Mouse (Mus musculus) gastrocnemius, adult 2 months (tissue): Measurements from ENCODE around the gene Mlc1. TPM values are rescaled to one million over a fixed set of nuclear protein-coding genes. Genes with fewer than 3 reads are reported as not detected.

Experiments used
- DNase-seq: peaks from one replicate; pipeline ENCODE4 v3.0.0; 2022
- H3K27ac ChIP-seq: fragments of 200-600 bp; 2 replicates; pipeline ENCODE4 v1.8.1; 2022; ENCODE audit warnings: mild to moderate bottlenecking
- H3K4me3 ChIP-seq: fragments of 200-600 bp; 2 replicates; pipeline ENCODE4 v1.8.1; 2022; ENCODE audit warnings: mild to moderate bottlenecking, moderate library complexity
- CTCF ChIP-seq: fragments of 200-600 bp; IDR thresholded peaks from 2 replicates; pipeline ENCODE4 v1.8.1; 2022; ENCODE audit warnings: antibody characterized with exemption, mild to moderate bottlenecking, moderate library complexity
- intact Hi-C: fragments of 180-260 bp; cut with DNase I; formaldehyde crosslinking; loops from one replicate; pipeline ENCODE4 v1.15.1; 2025
- total RNA-seq, 2 experiments: library from RNA; stranded (reverse); gene quantifications; 2 replicates each; pipeline ENCODE4 v1.2.3; 2021

The Mlc1 gene
- total RNA-seq, 2 experiments from 2014 or later = not detected

DNA sequence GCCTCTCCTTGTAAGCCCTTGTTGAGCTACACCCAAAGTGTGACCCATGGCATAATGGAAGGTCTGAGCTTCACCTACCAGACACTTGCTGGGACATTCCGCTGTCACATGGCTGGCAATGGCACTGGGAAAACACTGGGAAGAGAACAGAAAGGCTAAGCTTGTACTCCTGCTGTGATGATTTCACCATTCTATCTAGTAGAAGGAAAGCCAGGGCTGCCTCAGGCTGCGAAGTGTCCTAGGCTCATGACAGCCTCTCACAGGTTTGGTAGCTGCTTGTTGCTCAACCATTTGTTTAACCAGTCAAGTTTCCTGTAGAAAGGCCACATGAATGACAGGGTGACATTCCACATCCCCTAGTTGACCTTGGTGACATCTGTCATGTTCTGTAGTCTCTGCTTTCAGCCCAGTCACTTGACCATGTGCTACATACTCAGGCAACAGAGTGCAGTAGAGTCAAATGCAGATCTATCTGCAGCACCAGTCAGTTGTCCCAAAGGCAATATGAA, 14.7 kb downstream of the Mlc1 start:
- Histone ChIP-seq H3K4me3 (no peak overlapping the region), H3K27ac (no peak overlapping the region)
- DNase-seq = no peak
- intact Hi-C loops = no loop called here
- TF ChIP-seq CTCF = no peak

DNA sequence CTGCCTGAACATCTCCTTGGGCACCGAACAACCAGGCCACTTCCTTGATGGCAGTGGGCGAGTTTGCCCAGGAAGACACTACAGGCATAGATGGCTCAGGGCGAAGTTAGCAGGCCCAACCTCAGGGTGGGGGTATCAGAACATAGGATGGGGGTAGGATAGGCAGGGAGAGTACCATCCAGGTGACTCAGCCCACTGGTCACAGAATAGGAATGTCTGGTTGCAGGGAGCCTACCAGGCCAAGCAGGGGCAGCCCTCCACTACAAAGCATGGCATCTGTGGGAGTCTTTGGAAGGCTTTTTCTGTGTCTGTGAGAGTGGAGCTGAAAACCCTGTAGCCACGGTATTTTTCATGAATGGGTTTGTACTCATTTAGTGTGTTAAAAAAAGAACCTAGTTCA, 21.3 kb downstream of the Mlc1 start:
- intact Hi-C loops = no loop called here
- no peak overlapping the region for H3K27ac ChIP-seq
- DNase-seq = no peak
- no peak for TF ChIP-seq CTCF
- no peak overlapping the region for H3K4me3 ChIP-seq

DNA sequence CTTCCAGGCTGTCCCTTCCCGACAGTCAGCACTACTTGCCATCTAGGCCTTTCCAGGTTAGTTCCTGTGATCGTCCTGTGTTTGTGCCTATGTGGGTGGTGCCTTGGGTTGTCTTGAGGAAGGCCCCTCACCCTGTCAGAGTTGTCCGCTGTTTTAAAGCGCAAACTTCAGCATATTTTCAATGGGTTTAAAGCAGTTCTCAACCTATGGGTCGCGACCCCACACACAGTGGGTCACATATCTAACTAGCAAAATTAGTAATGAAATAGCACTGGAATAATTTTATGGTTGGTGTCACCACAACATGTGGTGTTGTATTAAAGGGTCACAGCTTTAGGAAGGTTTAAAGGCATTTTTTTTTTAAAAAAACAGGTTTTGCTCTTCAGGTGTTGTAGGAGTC, 23.5 kb downstream of the Mlc1 start:
- intact Hi-C loops = no loop called here

DNA sequence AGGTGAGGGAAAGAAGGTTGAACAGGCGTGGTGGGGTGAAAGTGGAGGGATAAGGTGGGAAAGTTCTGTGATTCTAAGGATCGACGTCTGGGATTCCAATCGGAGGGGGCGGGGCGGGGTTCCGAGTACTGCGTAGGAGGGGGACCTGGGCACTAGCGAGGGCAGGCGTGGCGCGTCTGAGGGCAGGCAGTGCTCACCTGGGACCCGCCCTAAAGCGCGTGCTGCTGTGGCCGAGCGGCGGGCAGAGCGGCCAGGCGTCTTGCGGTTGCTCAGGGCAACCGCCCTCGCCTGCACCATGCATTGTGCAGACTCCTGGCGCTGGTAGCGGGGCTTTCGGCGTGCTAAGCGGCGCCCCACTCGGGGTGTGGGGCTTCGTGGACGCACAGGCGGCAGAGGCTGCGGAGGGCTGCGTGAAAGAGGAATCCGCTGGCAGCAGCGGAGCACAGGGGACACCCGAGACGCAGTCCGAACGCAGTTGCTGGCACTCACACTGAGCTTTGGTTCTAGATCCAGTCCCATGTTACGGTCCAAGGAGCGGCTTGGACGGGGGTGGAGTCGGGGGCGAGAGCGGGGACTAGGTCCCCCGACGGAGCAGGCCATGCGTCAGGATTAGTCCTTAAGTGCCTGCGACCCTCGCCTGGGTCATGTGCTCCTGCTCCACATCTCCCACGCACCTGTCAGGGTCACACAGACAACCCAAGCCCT, 24.3 kb downstream of the Mlc1 start, which contains the start of gene Ttll8:
Gene Ttll8, minus strand, starts transcription at position 51 of the 705 bp plus-strand sequence.
- no peak for TF ChIP-seq CTCF
- intact Hi-C loops = no loop called here
- Histone ChIP-seq H3K4me3 (peak within 1 kb of the TSS; percentile 61), H3K27ac (no peak within 1 kb of the TSS)
- peak; percentile 27 for DNase-seq

More for the DNA sequence above, 23.5 kb downstream of the Mlc1 start:
- DNase-seq = no peak
- TF ChIP-seq CTCF = no peak
- Histone ChIP-seq H3K27ac (no peak overlapping the region), H3K4me3 (no peak overlapping the region)

DNA sequence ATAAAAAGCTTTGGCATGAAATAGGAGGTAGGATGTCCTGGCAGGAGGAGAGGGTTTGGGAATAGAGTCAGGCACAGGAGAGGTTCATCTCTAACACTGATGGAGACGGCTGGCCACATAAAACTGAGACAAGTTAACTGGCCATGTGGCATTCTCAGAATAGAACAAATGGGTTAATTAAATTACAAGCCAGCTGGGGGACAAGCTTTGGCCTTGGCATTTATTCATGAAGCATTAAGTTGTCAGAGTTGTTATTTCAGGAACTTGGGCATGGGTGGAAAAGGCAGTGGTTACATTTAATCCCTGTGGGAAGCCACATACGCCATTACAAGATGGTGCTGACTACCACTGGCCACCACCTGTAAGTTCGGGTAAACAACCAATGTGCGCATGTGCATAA, 27.6 kb downstream of the Mlc1 start:
- Histone ChIP-seq H3K4me3 (no peak overlapping the region), H3K27ac (no peak overlapping the region)
- TF ChIP-seq CTCF = no peak
- DNase-seq = no peak
- intact Hi-C loops = no loop called here

DNA sequence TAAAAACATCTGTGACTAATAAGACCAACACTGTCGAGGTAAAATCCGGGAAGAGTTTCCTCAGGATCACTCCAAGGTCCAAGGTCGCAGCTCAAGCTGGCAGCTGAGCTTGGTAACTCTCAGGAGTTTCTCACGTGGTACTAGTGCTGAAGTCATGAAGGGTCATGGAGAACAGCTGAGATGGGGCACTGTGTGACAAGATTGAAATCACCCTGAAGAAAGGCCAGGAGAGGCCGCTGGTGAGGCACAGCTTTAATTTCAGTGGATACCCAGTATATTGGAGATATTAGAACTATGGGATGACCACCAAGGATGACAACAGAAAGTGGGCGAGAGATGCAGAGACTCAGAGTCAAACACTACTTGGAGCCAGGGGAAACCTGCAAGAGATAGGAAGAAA, 32.0 kb downstream of the Mlc1 start:
- TF ChIP-seq CTCF = peak; percentile 15; the same call in 1 of the 2 replicates
- H3K27ac ChIP-seq = no peak overlapping the region
- intact Hi-C loops = no loop called here
- no peak for DNase-seq
- no peak overlapping the region for H3K4me3 ChIP-seq

DNA sequence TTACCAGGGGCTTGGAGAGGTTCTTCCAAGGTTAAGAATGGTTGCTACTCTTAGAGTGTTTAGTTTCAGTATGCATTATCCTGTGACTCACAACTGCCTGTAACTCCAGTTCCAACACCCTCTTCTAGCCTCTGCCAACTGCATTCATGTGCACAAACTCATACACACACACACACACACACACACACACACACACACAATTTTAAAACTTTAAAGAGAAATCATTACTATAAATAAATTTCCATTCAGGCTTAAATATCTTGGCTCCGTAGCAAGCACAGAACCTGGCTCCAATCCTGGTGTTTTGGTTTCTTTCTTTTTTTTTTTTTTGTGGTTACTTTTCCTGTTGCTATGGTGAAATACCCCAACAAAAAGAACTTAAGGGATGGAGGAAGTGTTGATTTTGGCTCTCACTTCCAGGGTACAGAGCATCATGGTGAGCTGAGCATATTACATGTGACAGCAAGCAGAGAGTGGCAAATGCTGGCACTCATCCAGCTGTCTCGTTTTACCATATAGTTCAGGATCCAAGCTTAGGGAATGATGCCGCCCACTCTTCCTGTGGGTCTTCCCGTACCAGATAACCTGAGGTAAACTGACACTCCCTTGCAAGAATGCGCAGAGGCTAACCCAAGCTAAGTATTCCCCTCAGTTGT, 34.8 kb downstream of the Mlc1 start:
- intact Hi-C loops = no loop called here
- no peak for TF ChIP-seq CTCF
- no peak overlapping the region for H3K4me3 ChIP-seq
- no peak for DNase-seq
- H3K27ac ChIP-seq = no peak overlapping the region

DNA sequence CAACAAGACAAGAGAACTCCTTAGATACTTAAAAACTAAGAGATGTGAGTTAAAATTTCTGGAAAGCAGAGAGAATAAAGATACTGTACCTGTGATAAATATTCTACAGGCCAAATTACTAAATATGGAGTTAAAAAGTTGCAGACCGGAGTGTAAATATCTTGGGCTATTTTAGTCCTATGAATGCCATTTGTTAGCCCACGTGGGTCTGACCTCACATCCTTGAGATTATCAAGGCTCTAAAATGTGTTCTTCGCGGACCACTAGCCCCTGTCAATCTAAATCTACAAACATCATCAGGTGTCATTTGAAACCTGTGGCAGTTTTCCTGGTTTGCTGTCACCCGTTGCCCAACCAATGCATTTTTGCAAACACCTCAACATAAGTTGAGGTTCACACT, 36.0 kb downstream of the Mlc1 start:
- Histone ChIP-seq H3K27ac (no peak overlapping the region), H3K4me3 (no peak overlapping the region)
- no peak for TF ChIP-seq CTCF
- intact Hi-C loops = no loop called here
- DNase-seq = no peak

DNA sequence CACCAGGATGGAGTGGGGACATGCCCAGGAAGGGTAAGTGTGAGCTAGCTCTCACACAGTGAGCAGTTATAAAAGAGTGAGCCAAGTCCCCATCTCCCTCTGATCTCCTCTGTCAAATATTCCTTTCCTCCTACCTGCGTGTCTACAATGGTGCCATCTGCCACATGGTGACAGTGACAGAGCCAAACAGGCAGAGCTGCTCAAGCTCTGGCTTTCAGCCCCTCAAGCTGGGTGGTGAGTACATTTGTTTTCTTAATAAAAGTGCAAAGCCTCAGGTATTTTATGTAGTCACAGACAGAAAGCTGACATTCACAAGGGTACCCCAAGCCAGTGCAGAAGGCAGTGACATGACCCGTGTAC, 41.5 kb downstream of the Mlc1 start:
- intact Hi-C loops = no loop called here
- no peak for TF ChIP-seq CTCF
- no peak overlapping the region for H3K4me3 ChIP-seq

DNA sequence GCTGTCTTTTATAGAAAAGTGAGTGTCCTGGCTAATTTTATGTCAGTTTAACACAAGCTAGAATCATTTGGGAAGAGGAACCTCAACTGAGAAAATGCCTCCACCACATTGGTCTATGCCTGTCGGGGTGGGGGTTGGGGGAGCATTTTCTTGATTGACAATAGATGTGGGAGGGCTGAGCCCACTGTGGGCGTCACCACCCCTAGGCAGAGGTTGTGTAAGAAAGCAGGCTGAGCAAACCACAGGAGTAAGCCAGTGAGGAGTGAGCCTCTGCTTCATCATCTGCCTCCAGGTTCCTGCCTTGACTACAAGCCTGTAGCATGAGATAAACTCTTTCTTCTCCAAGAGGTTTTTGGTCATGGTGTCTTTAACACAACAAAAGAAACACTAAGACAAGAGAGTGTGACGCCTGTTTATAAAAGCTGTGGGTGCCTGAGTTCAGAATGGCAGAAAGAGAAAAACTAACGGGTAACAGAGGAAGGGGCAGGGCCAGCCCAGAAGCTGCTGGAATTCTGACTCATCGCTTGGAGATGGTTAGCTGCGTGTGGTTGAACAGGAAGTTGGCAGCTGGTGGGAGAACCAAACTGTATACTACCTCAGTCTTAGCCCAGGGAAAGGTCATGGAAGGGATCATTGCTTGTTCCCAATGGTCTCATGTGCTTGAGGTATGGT, 42.1 kb downstream of the Mlc1 start:
- H3K4me3 ChIP-seq = no peak overlapping the region
- intact Hi-C loops = no loop called here
- no peak for DNase-seq
- TF ChIP-seq CTCF = no peak
- no peak overlapping the region for H3K27ac ChIP-seq

More for the DNA sequence above, 41.5 kb downstream of the Mlc1 start:
- no peak for DNase-seq
- no peak overlapping the region for H3K27ac ChIP-seq

DNA sequence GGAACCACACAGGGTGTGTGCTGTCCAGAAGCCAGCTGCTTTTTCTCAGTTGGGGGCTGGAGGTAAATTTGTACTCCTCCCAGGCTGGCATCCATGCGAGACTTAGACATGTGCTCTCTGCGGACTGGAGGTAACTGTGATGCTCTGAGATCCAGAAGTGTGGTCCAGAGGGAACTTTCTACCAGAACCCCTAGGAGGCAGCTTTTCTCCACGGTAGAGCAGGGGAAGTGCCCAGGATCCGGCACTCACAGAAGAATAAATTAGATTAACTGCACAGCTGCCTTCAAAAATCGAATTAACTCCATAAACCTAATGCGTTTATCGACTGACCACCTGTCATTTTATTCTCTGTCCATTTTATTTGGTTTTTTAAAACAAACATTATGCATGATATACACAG, 44.7 kb downstream of the Mlc1 start:
- no peak overlapping the region for H3K4me3 ChIP-seq
- no peak overlapping the region for H3K27ac ChIP-seq
- DNase-seq = no peak
- peak; percentile 47 for TF ChIP-seq CTCF
- intact Hi-C loops = no loop called here

DNA sequence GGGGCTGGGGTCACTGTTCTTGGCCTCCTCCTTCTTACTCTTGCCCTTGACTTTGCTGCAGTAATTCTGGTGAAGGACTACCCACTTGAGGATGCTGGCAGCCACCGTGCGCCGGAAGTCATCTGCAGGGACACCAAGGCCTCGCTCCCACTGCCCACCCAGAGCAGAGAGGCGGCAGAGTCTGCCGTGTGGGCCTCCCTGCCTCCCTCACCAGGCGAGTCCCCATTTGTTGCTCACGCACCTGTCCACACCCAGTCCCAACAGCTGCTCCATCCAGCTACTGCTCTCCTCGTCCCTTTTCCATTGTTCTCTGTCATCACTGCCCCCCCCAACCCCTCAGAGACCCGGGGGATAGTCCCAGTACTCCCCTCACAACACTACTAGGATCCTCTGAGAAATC, 46.1 kb downstream of the Mlc1 start:
- intact Hi-C loops = no loop called here
- Histone ChIP-seq H3K27ac (no peak overlapping the region), H3K4me3 (no peak overlapping the region)
- TF ChIP-seq CTCF = no peak
- DNase-seq = no peak

DNA sequence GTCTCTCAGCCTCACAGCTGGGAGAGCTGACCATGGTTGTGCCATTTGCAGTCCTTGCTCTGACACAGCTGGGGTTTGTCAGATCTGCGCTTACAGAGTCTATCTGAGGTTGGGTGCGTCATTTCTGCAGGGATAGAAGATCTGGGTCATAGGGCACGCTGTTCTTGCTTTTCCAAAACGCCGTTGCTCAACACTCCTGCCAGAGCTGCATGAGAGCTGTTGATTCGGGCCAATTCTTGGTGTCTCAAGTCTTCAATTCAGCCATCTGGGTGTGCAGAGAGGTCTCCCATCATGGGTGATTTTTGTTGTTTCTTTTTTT, 56.9 kb downstream of the Mlc1 start:
- intact Hi-C loops = loop anchor here (1.0 kb wide), 2 partner anchors 45 to 94 kb away; no protein-coding TSS in a partner anchor
- no peak for TF ChIP-seq CTCF
- no peak overlapping the region for H3K27ac ChIP-seq
- DNase-seq = no peak
- H3K4me3 ChIP-seq = no peak overlapping the region
